Mouse (Mus musculus): ENCODE results near the gene Rps12.

DNA sequence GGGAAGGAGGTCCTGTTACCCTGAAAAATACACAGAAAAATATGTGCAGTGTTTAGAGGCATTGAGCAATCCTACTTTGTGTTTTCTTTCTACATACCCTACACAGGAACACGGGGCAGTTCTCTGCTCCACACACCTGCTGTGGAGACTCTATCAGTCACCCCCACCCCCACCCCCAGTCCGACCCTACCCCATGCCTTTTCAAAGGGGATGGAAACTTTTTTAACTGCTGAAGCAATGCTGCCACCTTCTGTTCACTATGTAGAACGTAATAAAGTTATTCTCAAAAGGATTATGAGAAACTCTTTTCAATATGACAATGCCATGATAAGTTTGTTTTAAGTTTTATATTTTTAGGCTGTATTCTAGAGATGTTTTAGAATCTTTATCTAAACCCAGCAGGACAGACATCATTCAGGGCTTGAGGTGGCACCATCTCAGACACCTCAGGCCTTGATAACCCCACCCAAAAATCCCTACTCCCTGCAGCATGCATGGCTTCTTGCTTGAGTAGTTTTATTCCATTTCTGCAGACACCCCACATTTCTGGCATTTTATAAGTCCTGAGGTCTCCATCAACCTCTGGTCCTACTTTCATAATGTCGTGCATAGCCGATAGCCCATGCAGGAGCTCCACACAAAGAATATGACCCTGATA, 9.7 kb downstream of the Rps12 start:
- no peak for TF ChIP-seq CTCF (IDR thresholded peaks at IDR 0.05; ENCODE audit: control insufficient read depth, insufficient read depth, insufficient replicate concordance, low read depth, low read length)
- TF ChIP-seq POLR2A (IDR thresholded peaks at IDR 0.05; ENCODE audit: control insufficient read depth, low read depth, low read length) = no peak

Measured in testis, adult 2 months (tissue).